Mouse (Mus musculus): ENCODE results near the gene Rnf214.

DNA sequence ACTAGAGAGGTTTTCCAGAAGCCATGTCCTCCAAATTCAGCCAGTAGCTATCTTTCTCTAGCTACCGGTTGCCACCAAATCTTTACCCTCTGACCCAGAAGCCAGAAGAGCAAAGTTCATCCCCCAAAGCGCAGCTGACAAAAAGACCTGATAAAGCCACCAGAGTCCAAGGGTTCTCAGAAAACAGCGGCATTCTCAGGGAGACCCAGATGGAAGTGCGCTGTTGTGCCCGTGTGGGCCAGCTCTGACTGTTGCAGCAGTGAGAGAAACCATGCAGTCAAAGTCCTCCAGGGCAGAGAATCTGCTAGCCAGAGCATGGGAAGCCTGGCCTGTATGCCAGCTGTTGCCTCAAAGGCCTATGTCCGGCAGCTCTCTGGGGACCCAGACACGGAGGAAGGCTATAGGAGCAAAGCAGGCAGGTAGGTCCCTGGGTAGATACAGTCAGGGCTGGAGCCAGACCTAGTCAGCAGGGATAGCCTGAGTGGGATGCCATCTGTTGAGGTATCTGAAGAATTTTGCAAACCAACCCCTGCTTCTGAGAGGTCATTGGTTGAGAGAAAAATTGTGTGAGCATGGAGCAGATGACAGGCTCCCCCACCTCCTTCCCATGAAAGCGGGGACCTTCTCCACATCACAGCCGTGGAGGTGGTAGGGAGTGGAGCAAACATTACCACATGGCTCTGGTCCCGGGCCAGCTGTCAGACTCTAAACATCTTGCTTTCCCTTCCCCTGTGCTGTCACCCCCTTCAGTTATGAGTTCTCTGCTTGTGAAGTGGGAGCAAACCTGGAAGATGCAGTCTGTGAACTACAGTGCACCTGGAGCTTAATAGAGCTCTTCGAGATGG, 26.1 kb upstream of the Rnf214 start:
- no peak for TF ChIP-seq POLR2A (IDR thresholded peaks at IDR 0.05; ENCODE audit: borderline replicate concordance, control insufficient read depth, low read depth, low read length)
- TF ChIP-seq CTCF (IDR thresholded peaks at IDR 0.05; ENCODE audit: control insufficient read depth, insufficient read depth, low read length), result no peak

Data from bone marrow, adult 2 months (tissue).